Mouse (Mus musculus) layer of hippocampus, postnatal 25 days (tissue): ENCODE results near the gene Arhgap32. TPM values are rescaled to one million over a fixed set of nuclear protein-coding genes. Genes with fewer than 3 reads are reported as not detected.
"Not testable (repeated sequence)": the region's sequence is repeated elsewhere in the genome, so short reads cannot be mapped to it uniquely, and the experiment has no call there.

ENCODE experiments used
- DNase-seq, 2 experiments: peaks; one replicate each; pipeline ENCODE4 v3.0.0; 2022; ENCODE audit warnings: mixed read lengths in 2 of 2, low spot score in 1 of 2; ENCODE audit errors: extremely low spot score in 1 of 2
- total RNA-seq, 2 experiments: library from RNA; stranded (reverse); gene quantifications; 2 replicates each; pipeline ENCODE4 v1.2.3; 2021

The Arhgap32 gene
- 100 to 1,000 TPM; 211 to 220 TPM for total RNA-seq

GRCm38 (mm10) chr9:32115786-32116185 is at the start of gene Arhgap32:
Gene Arhgap32, plus strand, starts transcription at chr9:32116136.
- DNase-seq = no peak

- DNase-seq = no peak
These were observed 43.2 kb upstream of the Arhgap32 start for GRCm38 (mm10) chr9:32072778-32073177.

- no peak for DNase-seq
These were observed 27.7 kb upstream of the Arhgap32 start for GRCm38 (mm10) chr9:32088106-32088776.

GRCm38 (mm10) chr9:32088882-32089281 is 27.1 kb upstream of the Arhgap32 start:
- DNase-seq = no peak

- DNase-seq = no peak
These were observed 22.5 kb upstream of the Arhgap32 start for GRCm38 (mm10) chr9:32093456-32093855.

GRCm38 (mm10) chr9:32094351-32095120 is 21.4 kb upstream of the Arhgap32 start:
- no peak for DNase-seq

- no peak for DNase-seq
These were observed 20.4 kb upstream of the Arhgap32 start for GRCm38 (mm10) chr9:32095511-32095910.

GRCm38 (mm10) chr9:32096541-32096940 is 19.4 kb upstream of the Arhgap32 start:
- DNase-seq = no peak

- DNase-seq = no peak
These were observed 18.8 kb upstream of the Arhgap32 start for GRCm38 (mm10) chr9:32097123-32097522.

- no peak for DNase-seq
These were observed 17.3 kb upstream of the Arhgap32 start for GRCm38 (mm10) chr9:32098425-32099155.

GRCm38 (mm10) chr9:32100561-32100960 is 15.4 kb upstream of the Arhgap32 start:
- DNase-seq = no peak

- DNase-seq = no peak
These were observed 14.4 kb upstream of the Arhgap32 start for GRCm38 (mm10) chr9:32101488-32101887.

GRCm38 (mm10) chr9:32104670-32105069 is 11.3 kb upstream of the Arhgap32 start:
- DNase-seq = no peak

- DNase-seq = no peak
These were observed 5.6 kb upstream of the Arhgap32 start for GRCm38 (mm10) chr9:32110376-32110775.

- DNase-seq = no peak
These were observed 336 bp downstream of the Arhgap32 start for GRCm38 (mm10) chr9:32116272-32116671.

- no peak for DNase-seq
These were observed 1.9 kb downstream of the Arhgap32 start for GRCm38 (mm10) chr9:32117876-32118275.

GRCm38 (mm10) chr9:32118433-32118832 is 2.5 kb downstream of the Arhgap32 start:
- no peak for DNase-seq

GRCm38 (mm10) chr9:32119586-32119985 is 3.6 kb downstream of the Arhgap32 start:
- DNase-seq = no peak

- no peak for DNase-seq
These were observed 4.2 kb downstream of the Arhgap32 start for GRCm38 (mm10) chr9:32120162-32120561.

- DNase-seq = not testable (repeated sequence)
These were observed 5.3 kb downstream of the Arhgap32 start for GRCm38 (mm10) chr9:32121271-32121670.

GRCm38 (mm10) chr9:32136195-32136594 is 20.3 kb downstream of the Arhgap32 start:
- DNase-seq = no peak
